Mouse (Mus musculus): ENCODE results near the gene Slc41a1. TPM values are rescaled to one million over a fixed set of nuclear protein-coding genes. Genes with fewer than 3 reads are reported as not detected.
A peak's percentile ranks its signal among the peaks of the same experiment; 100 is the strongest.

Slc41a1 gene
- polyA plus RNA-seq (2012; rRNA removed) (1.3 TPM in 2 replicates), polyA plus RNA-seq (2014; fragmentation: Nextera tagmentation; extraction: Ambion mirVana) (0.83 and 0.87 TPM in 2 replicates)

DNA sequence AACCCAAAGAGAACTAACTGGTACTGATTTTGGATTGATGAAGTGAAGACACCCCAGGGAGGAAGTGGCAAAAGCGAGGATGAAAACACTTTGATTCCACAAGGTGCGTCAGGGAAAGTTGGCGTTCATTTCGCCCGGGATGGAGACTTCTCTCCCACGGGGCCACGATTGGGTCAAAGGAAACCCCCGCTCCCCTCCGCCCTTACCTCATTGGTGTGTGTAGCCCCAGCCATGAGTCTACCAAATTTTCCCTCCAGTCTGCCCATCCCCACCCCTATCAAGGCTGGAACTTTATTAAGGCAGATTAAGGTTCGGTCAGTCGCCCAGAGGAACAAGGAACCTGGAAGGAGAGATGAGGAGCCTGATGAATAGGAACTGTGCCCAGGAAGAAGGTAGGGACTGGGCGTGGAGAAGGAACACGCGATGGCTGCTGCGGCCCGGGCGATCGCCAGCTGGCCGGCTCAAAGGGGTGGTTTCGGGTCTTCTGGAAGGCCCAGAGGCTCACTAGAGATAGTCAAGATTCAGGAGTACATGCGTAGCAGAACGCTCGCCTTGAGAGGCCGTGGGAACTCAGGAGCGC is at the start of gene Slc41a1:
Gene Slc41a1, plus strand, starts transcription at position 287 of the 580 bp plus-strand sequence.
- H3K4me1 ChIP-seq (replicated peaks; ENCODE audit: control insufficient read depth in 2 of 2, insufficient read depth in 2 of 2, low read length in 1 of 2) = peaks cover 0 to 10% of the 10 kb centered on the region in 2 experiments
- 3% methylated on average over 25 of the region's 25 CpGs for WGBS (ENCODE audit: insufficient replicate concordance)
- H3K9ac ChIP-seq (replicated peaks) = peak within 1 kb of the TSS; percentile 67
- H3K27me3 ChIP-seq (ENCODE audit: control insufficient read depth, insufficient read depth, low read length) = no peaks in the 10 kb centered on the region
- peak in 1 of 3 experiments; percentile 2 for DNase-seq (ENCODE audit: low read depth in 3 of 3, low spot score in 3 of 3)
- H3K4me2 ChIP-seq (ENCODE audit: low read depth) = peak within 1 kb of the TSS; percentile 97
- ATAC-seq (ENCODE audit: insufficient read depth) = peak; percentile 35; the same call in 1 of the 2 replicates
- H3K9me3 ChIP-seq (ENCODE audit: control insufficient read depth, low read length) = no peaks in the 10 kb centered on the region
- peak within 1 kb of the TSS; percentile 72 to 80 for H3K4me3 ChIP-seq (ENCODE audit: insufficient read depth in 1 of 2, low read depth in 2 of 2, low read length in 2 of 2)
- no peaks in the 10 kb centered on the region for H3K36me3 ChIP-seq (replicated peaks; ENCODE audit: control insufficient read depth, insufficient read depth, low read depth)
- H3K27ac ChIP-seq = no peak within 1 kb of the TSS
- TF ChIP-seq CTCF (IDR thresholded peaks at IDR 0.05; ENCODE audit: low read depth) = no peak
- no peak for TF ChIP-seq EP300 (IDR thresholded peaks at IDR 0.05; ENCODE audit: low read depth)

DNA sequence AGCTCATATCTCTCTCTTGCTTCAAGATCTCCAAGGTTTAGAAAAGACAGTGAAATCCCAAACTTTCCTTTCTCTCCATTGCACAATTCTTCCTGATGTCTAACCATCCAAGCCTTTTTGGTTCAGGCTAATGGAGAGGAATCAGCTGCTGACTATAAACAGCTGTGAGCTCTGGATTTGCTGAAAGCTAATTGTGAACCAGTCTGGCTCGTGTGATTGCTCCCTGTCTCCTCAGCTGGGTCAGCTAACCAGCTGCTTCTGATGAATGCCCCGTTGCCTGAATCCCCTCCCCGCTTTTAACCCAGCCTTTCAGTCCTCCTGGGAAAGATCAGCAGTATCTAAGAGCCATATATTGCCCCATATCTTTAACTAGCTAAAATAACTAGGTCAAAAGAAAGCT is 32.7 kb upstream of the Slc41a1 start:
- no peak for TF ChIP-seq EP300 (IDR thresholded peaks at IDR 0.05; ENCODE audit: low read depth)
- TF ChIP-seq CTCF (IDR thresholded peaks at IDR 0.05; ENCODE audit: low read depth) = no peak
- Histone ChIP-seq H3K4me3 (ENCODE audit: insufficient read depth in 1 of 2, low read depth in 2 of 2, low read length in 2 of 2) (no peak overlapping the region), H3K27me3 (ENCODE audit: control insufficient read depth, insufficient read depth, low read length) (peaks cover 10% of the 10 kb centered on the region), H3K9ac (replicated peaks) (no peak overlapping the region), H3K4me1 (replicated peaks; ENCODE audit: control insufficient read depth in 2 of 2, insufficient read depth in 2 of 2, low read length in 1 of 2) (no peaks in the 10 kb centered on the region; a peak in 1 of 4 replicates), H3K27ac (no peak overlapping the region), H3K4me2 (ENCODE audit: low read depth) (no peak overlapping the region), H3K9me3 (ENCODE audit: control insufficient read depth, low read length) (no peaks in the 10 kb centered on the region), H3K36me3 (replicated peaks; ENCODE audit: control insufficient read depth, insufficient read depth, low read depth) (no peaks in the 10 kb centered on the region)
- WGBS (ENCODE audit: insufficient replicate concordance) = 47% methylated on average over 3 of the region's 3 CpGs
- DNase-seq (ENCODE audit: low read depth in 3 of 3, low spot score in 3 of 3) = no peak
- no peak for ATAC-seq (ENCODE audit: insufficient read depth)

DNA sequence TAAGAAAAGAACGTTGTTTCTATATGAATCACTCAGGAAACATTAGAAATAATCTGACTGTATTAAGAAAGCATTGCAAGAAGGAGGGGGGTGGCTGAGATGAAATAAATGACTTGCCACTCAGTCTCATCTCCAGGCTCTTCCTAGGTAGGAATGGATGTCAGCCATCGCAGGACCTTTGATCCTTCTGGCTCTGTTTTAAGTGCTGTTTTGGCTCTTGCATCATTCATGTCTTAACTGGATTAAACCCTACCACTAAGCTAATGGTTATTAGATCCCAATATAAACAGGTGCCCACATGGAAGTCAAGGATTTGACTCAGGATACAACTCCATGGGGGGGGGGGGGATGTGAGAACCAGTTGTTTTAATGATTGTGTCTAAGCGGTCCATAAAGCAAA is 32.1 kb upstream of the Slc41a1 start:
- no peak overlapping the region for H3K27ac ChIP-seq
- H3K9ac ChIP-seq (replicated peaks) = no peak overlapping the region
- H3K36me3 ChIP-seq (replicated peaks; ENCODE audit: control insufficient read depth, insufficient read depth, low read depth) = no peaks in the 10 kb centered on the region
- no peak for TF ChIP-seq EP300 (IDR thresholded peaks at IDR 0.05; ENCODE audit: low read depth)
- no peak for TF ChIP-seq CTCF (IDR thresholded peaks at IDR 0.05; ENCODE audit: low read depth)
- no peaks in the 10 kb centered on the region for H3K9me3 ChIP-seq (ENCODE audit: control insufficient read depth, low read length)
- WGBS (ENCODE audit: insufficient replicate concordance) = 64% methylated on average over 3 of the region's 3 CpGs
- DNase-seq (ENCODE audit: low read depth in 3 of 3, low spot score in 3 of 3) = no peak
- no peak for ATAC-seq (ENCODE audit: insufficient read depth)
- peaks cover 10% of the 10 kb centered on the region for H3K27me3 ChIP-seq (ENCODE audit: control insufficient read depth, insufficient read depth, low read length)
- no peak overlapping the region for H3K4me3 ChIP-seq (ENCODE audit: insufficient read depth in 1 of 2, low read depth in 2 of 2, low read length in 2 of 2)
- H3K4me2 ChIP-seq (ENCODE audit: low read depth) = no peak overlapping the region
- H3K4me1 ChIP-seq (replicated peaks; ENCODE audit: control insufficient read depth in 2 of 2, insufficient read depth in 2 of 2, low read length in 1 of 2) = no peaks in the 10 kb centered on the region; a peak in 1 of 4 replicates

DNA sequence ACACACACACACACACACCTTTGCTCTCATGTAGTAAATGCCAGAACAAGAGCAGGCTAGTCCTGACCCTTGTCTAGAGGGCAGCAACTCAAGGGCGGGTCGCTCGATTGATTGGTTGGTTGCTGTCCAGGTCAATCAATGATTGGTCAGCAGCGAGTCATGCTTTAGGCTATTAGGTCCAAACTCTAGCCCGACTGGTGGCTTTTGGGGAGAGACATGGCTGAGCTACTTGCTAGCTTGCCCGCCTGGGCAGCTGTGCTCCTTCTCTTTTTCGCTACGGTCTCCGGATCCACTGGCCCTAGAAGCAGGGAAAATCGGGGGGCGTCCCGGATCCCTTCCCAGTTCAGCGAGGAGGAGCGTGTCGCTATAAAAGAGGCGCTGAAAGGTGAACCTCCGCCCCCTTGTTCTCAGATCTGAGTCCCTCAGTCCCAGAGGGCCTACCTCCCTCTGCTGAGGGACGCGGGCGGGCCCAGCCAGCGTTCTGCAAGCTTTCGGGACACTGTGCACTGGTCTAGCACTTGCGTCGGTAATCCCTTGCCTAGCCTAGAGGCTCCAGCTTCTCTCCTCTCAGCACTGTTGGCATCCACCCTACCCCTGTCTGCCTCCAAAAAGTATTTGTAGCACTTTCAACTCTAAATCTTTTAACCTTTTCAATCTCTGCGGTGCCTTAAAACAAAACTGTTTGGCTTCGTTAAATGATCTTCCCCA is 29.9 kb upstream of the Slc41a1 start, which contains the start of gene Pm20d1:
Gene Pm20d1, plus strand, starts transcription at position 180 of the 708 bp plus-strand sequence.
- H3K27me3 ChIP-seq (ENCODE audit: control insufficient read depth, insufficient read depth, low read length) = peaks cover 10% of the 10 kb centered on the region
- no peaks in the 10 kb centered on the region; a peak in 1 of 4 replicates for H3K4me1 ChIP-seq (replicated peaks; ENCODE audit: control insufficient read depth in 2 of 2, insufficient read depth in 2 of 2, low read length in 1 of 2)
- H3K9me3 ChIP-seq (ENCODE audit: control insufficient read depth, low read length) = no peaks in the 10 kb centered on the region
- H3K4me3 ChIP-seq (ENCODE audit: insufficient read depth in 1 of 2, low read depth in 2 of 2, low read length in 2 of 2) = peak within 1 kb of the TSS; percentile 3 to 30
- DNase-seq (ENCODE audit: low read depth in 3 of 3, low spot score in 3 of 3) (peak in 2 of 3 experiments; percentile 10 to 25), ATAC-seq (ENCODE audit: insufficient read depth) (peak; percentile 72)
- 10% methylated on average over 26 of the region's 26 CpGs for WGBS (ENCODE audit: insufficient replicate concordance)
- H3K4me2 ChIP-seq (ENCODE audit: low read depth) = peak within 1 kb of the TSS; percentile 43
- H3K36me3 ChIP-seq (replicated peaks; ENCODE audit: control insufficient read depth, insufficient read depth, low read depth) = no peaks in the 10 kb centered on the region
- no peak within 1 kb of the TSS for H3K9ac ChIP-seq (replicated peaks)
- TF ChIP-seq EP300 (IDR thresholded peaks at IDR 0.05; ENCODE audit: low read depth) = no peak
- no peak for TF ChIP-seq CTCF (IDR thresholded peaks at IDR 0.05; ENCODE audit: low read depth)
- H3K27ac ChIP-seq = no peak within 1 kb of the TSS

DNA sequence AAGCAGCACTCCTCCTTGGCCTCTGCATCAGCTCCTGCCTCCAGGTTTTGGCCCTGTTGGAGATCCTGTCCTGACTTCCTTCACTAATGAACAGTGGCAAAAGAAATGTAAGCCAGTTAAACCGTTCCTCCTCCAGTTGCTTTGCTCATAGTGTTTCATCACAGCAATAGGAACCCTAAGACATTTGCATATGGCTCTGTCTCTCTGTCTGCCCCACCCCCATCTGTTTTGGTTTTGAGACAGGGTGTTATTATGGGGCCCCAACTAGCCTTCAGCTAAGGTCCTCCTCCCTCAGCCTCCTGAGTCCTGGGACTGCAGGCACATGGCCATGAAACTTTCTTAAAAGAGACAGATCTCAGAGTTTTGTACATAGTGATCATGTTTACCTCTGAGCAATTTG is 27.3 kb upstream of the Slc41a1 start:
- Histone ChIP-seq H3K27me3 (ENCODE audit: control insufficient read depth, insufficient read depth, low read length) (peaks cover 10% of the 10 kb centered on the region), H3K4me3 (ENCODE audit: insufficient read depth in 1 of 2, low read depth in 2 of 2, low read length in 2 of 2) (no peak overlapping the region), H3K36me3 (replicated peaks; ENCODE audit: control insufficient read depth, insufficient read depth, low read depth) (no peaks in the 10 kb centered on the region), H3K9ac (replicated peaks) (no peak overlapping the region), H3K27ac (no peak overlapping the region), H3K4me2 (ENCODE audit: low read depth) (no peak overlapping the region), H3K9me3 (ENCODE audit: control insufficient read depth, low read length) (no peaks in the 10 kb centered on the region), H3K4me1 (replicated peaks; ENCODE audit: control insufficient read depth in 2 of 2, insufficient read depth in 2 of 2, low read length in 1 of 2) (no peaks in the 10 kb centered on the region; a peak in 1 of 4 replicates)
- TF ChIP-seq CTCF (IDR thresholded peaks at IDR 0.05; ENCODE audit: low read depth) = no peak
- no peak for TF ChIP-seq EP300 (IDR thresholded peaks at IDR 0.05; ENCODE audit: low read depth)
- ATAC-seq (ENCODE audit: insufficient read depth) (no peak), DNase-seq (ENCODE audit: low read depth in 3 of 3, low spot score in 3 of 3) (no peak)
- 30% methylated on average over 1 of the region's 1 CpGs for WGBS (ENCODE audit: insufficient replicate concordance)

Data from liver, embryonic 14.5 days (tissue).